Mouse (Mus musculus) heart, adult 8-10 months (tissue): ENCODE measurements around the gene Gm28047. TPM values are rescaled to one million over a fixed set of nuclear protein-coding genes. Genes with fewer than 3 reads are reported as not detected.
"Not testable (repeated sequence)": the region's sequence is repeated elsewhere in the genome, so short reads cannot be mapped to it uniquely, and the experiment has no call there.

Experiments used
- DNase-seq: peaks from one replicate; pipeline ENCODE4 v3.0.0; 2022; ENCODE audit warnings: low spot score
- total RNA-seq, 4 experiments: library from RNA; stranded (reverse); gene quantifications; 2 replicates each; pipeline ENCODE4 v1.2.4; 2022

The Gm28047 gene
- total RNA-seq, 4 experiments from 2014 or later: 1.4 TPM; not detected in 3

- DNase-seq: no peak
These were observed 4.1 kb downstream of the Gm28047 start for GRCm38 (mm10) chr15:102620765-102621164.

- DNase-seq: no peak
These were observed 5.4 kb downstream of the Gm28047 start for GRCm38 (mm10) chr15:102619486-102619885.

GRCm38 (mm10) chr15:102617654-102618053 is 7.2 kb downstream of the Gm28047 start:
- DNase-seq: no peak

- no peak for DNase-seq
These were observed 8.7 kb downstream of the Gm28047 start for GRCm38 (mm10) chr15:102616174-102616573.

GRCm38 (mm10) chr15:102614224-102614623 is 10.6 kb downstream of the Gm28047 start:
- DNase-seq: no peak

- no peak for DNase-seq
These were observed 11.9 kb downstream of the Gm28047 start for GRCm38 (mm10) chr15:102612966-102613365.

GRCm38 (mm10) chr15:102608586-102608985 is 16.3 kb downstream of the Gm28047 start:
- not testable (repeated sequence) for DNase-seq

GRCm38 (mm10) chr15:102593996-102594656 is 30.7 kb downstream of the Gm28047 start:
- peak; percentile 40 for DNase-seq

- no peak for DNase-seq
These were observed 32.2 kb downstream of the Gm28047 start for GRCm38 (mm10) chr15:102592674-102593073.

GRCm38 (mm10) chr15:102590567-102590966 is 34.3 kb downstream of the Gm28047 start:
- DNase-seq: peak; percentile 57

- no peak for DNase-seq
These were observed 35.0 kb downstream of the Gm28047 start for GRCm38 (mm10) chr15:102589826-102590225.

GRCm38 (mm10) chr15:102585501-102585900 is 39.4 kb downstream of the Gm28047 start:
- no peak for DNase-seq

- DNase-seq: no peak
These were observed 41.0 kb downstream of the Gm28047 start for GRCm38 (mm10) chr15:102583708-102584383.

- no peak for DNase-seq
These were observed 43.7 kb downstream of the Gm28047 start for GRCm38 (mm10) chr15:102581205-102581604.

GRCm38 (mm10) chr15:102578351-102578750 is 46.5 kb downstream of the Gm28047 start:
- DNase-seq: no peak

- no peak for DNase-seq
These were observed 47.9 kb downstream of the Gm28047 start for GRCm38 (mm10) chr15:102576972-102577371.

- DNase-seq: no peak
These were observed 52.8 kb downstream of the Gm28047 start for GRCm38 (mm10) chr15:102572081-102572480.

- DNase-seq: no peak
These were observed 57.0 kb downstream of the Gm28047 start for GRCm38 (mm10) chr15:102567849-102568248.

- DNase-seq: no peak
These were observed 61.2 kb downstream of the Gm28047 start for GRCm38 (mm10) chr15:102563681-102564080.

GRCm38 (mm10) chr15:102563061-102563460 is 61.8 kb downstream of the Gm28047 start:
- DNase-seq: no peak

- no peak for DNase-seq
These were observed 62.4 kb downstream of the Gm28047 start for GRCm38 (mm10) chr15:102562491-102562890.

GRCm38 (mm10) chr15:102557580-102557979 is 67.3 kb downstream of the Gm28047 start:
- DNase-seq: no peak

- no peak for DNase-seq
These were observed 69.3 kb downstream of the Gm28047 start for GRCm38 (mm10) chr15:102555581-102555980.
